Mouse (Mus musculus) ES-E14 (cell line): ENCODE data around the gene Mief1. TPM values are rescaled to one million over a fixed set of nuclear protein-coding genes. Genes with fewer than 3 reads are reported as not detected.

Source experiments
- DNase-seq: peaks from one replicate; pipeline ENCODE4 v3.0.0-alpha.2; 2013; ENCODE audit warnings: low read depth, low spot score
- H3K27ac ChIP-seq: 2 replicates; pipeline ENCODE4 v1.5.1; 2012; ENCODE audit warnings: low read depth, mild to moderate bottlenecking, low read length, moderate library complexity, mixed read lengths; ENCODE audit not compliant: poor library complexity, insufficient read depth, severe bottlenecking
- H3K36me3 ChIP-seq: 2 replicates; pipeline ENCODE4 v1.6.1; 2012; ENCODE audit warnings: mild to moderate bottlenecking, low read length, moderate library complexity, mixed read lengths; ENCODE audit not compliant: control insufficient read depth, poor library complexity, insufficient read depth, severe bottlenecking
- H3K4me1 ChIP-seq, 2 experiments: fragments of 150-350 bp in 1 of 2; sonication (generic) in 1 of 2; 2 replicates each; pipeline ENCODE4 v1.6.1; 2012; ENCODE audit warnings: low read length in 2 of 2, mild to moderate bottlenecking in 1 of 2, mixed read lengths in 1 of 2; ENCODE audit not compliant: control insufficient read depth in 2 of 2, insufficient read depth in 2 of 2, poor library complexity in 1 of 2
- H3K4me3 ChIP-seq, 2 experiments: fragments of 150-350 bp in 1 of 2; sonication (generic) in 1 of 2; 2 replicates each; pipeline ENCODE4 v1.5.1; 2012; ENCODE audit warnings: low read length in 2 of 2, low read depth in 1 of 2, mild to moderate bottlenecking in 1 of 2, mixed read lengths in 1 of 2; ENCODE audit not compliant: insufficient read depth in 1 of 2, poor library complexity in 1 of 2, severe bottlenecking in 1 of 2
- H3K9ac ChIP-seq: 2 replicates; pipeline ENCODE4 v1.6.1; 2012; ENCODE audit warnings: low read depth, mild to moderate bottlenecking, low read length, mixed read lengths; ENCODE audit not compliant: poor library complexity, insufficient read depth, severe bottlenecking
- H3K9me3 ChIP-seq: fragments of 150-350 bp; sonication (generic); 2 replicates; pipeline ENCODE4 v1.6.1; 2012; ENCODE audit warnings: low read depth, mild to moderate bottlenecking, low read length; ENCODE audit not compliant: control insufficient read depth, insufficient read depth
- CHD2 ChIP-seq: IDR thresholded peaks from 2 replicates; pipeline ENCODE4 v1.6.1; 2014; ENCODE audit warnings: mild to moderate bottlenecking, low read depth, low read length, inconsistent platforms
- HCFC1 ChIP-seq: IDR thresholded peaks from 2 replicates; pipeline ENCODE4 v1.6.1; 2012; ENCODE audit warnings: low read length, inconsistent platforms, borderline replicate concordance; ENCODE audit not compliant: insufficient read depth
- MAFK ChIP-seq: IDR thresholded peaks from 2 replicates; pipeline ENCODE4 v1.6.1; 2014; ENCODE audit warnings: mild to moderate bottlenecking, low read depth, low read length, inconsistent platforms; ENCODE audit not compliant: insufficient read depth
- ZC3H11A ChIP-seq: IDR thresholded peaks from 2 replicates; pipeline ENCODE4 v1.6.1; 2012; ENCODE audit warnings: low read depth, mild to moderate bottlenecking, inconsistent platforms, low read length, borderline replicate concordance
- ZNF384 ChIP-seq: IDR thresholded peaks from 2 replicates; pipeline ENCODE4 v1.6.1; 2012; ENCODE audit warnings: low read depth, low read length, inconsistent platforms
- in situ Hi-C, 2 experiments: fragments of 600-800 bp; cut with MboI; formaldehyde crosslinking; loops; one replicate each; pipeline ENCODE4 v1.15.1; 2025; ENCODE audit warnings: low sequenced_read_pairs in 2 of 2, inconsistent platforms in 1 of 2; ENCODE audit not compliant: unreplicated experiment in 2 of 2
- total RNA-seq: library from RNA; depleted of rRNA; stranded (reverse); fragments of 300-350 nt; gene quantifications from 2 replicates; pipeline ENCODE4 v1.2.3, GENCODE M21; 2012

Mief1 gene
- total RNA-seq, 1 experiment = 57.7 TPM

- peaks cover 35% of the 10 kb centered on the region for H3K36me3 ChIP-seq
- in situ Hi-C loops = no loop called here
Measured at GRCm38 (mm10) chr15:80249672-80250071, 15.9 kb downstream of the Mief1 start.

DNA sequence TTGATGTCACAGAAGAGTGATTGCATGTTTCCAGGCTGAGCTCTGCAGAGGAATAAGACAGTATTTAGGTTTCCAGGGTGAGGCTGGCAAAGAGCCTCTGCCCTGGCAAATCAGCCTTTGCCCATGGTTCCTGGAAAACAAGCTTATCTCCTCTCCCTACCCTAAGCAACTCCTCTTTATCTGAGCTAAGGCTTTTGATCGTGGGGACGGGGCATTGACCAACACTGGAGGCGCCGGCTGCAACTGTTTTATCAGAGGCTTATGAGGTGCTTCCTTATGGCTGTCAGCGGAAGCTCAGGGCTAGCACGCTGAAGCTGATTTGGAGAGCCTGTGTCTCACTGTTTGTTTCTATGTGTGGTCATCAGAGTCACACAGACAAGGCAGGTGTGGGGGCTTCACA is 16.8 kb downstream of the Mief1 start:
- in situ Hi-C loops = no loop called here
- Histone ChIP-seq H3K36me3 (peaks cover 34% of the 10 kb centered on the region), H3K9me3 (no peaks in the 10 kb centered on the region), H3K27ac (no peak overlapping the region), H3K4me1 (no peaks in the 10 kb centered on the region), H3K9ac (no peak overlapping the region), H3K4me3 (no peak overlapping the region)
- DNase-seq = no peak
- TF ChIP-seq ZC3H11A (no peak), CHD2 (no peak), MAFK (no peak), HCFC1 (no peak), ZNF384 (no peak)

More at GRCm38 (mm10) chr15:80249672-80250071, 15.9 kb downstream of the Mief1 start:
- Histone ChIP-seq H3K27ac (no peak overlapping the region), H3K9me3 (no peaks in the 10 kb centered on the region), H3K9ac (no peak overlapping the region), H3K4me1 (no peaks in the 10 kb centered on the region), H3K4me3 (no peak overlapping the region)
- no peak for DNase-seq
- TF ChIP-seq MAFK = no peak
- TF ChIP-seq ZNF384 = no peak
- no peak for TF ChIP-seq CHD2
- no peak for TF ChIP-seq HCFC1
- TF ChIP-seq ZC3H11A = no peak

- in situ Hi-C loops = no loop called here
- Histone ChIP-seq H3K4me3 (no peak overlapping the region), H3K36me3 (peaks cover 38% of the 10 kb centered on the region), H3K4me1 (peaks cover 0 to 5% of the 10 kb centered on the region in 2 experiments; a peak in 1 of 4 replicates), H3K9ac (no peak overlapping the region), H3K9me3 (no peaks in the 10 kb centered on the region), H3K27ac (no peak overlapping the region)
- TF ChIP-seq ZNF384 (no peak), MAFK (no peak), CHD2 (no peak), HCFC1 (no peak), ZC3H11A (no peak)
- no peak for DNase-seq
Measured at GRCm38 (mm10) chr15:80253530-80253929, 19.7 kb downstream of the Mief1 start.

- H3K9me3 ChIP-seq = no peaks in the 10 kb centered on the region
- H3K27ac ChIP-seq = peak overlapping the region; percentile 61; the same call in 1 of the 2 replicates
- TF ChIP-seq CHD2 (no peak), ZC3H11A (no peak), ZNF384 (no peak), MAFK (no peak), HCFC1 (no peak)
- peak overlapping the region; percentile 63 to 64; a peak in 3 of 4 replicates for H3K4me3 ChIP-seq
- no peak for DNase-seq
- H3K9ac ChIP-seq = peak overlapping the region; percentile 74
- H3K4me1 ChIP-seq = peaks cover 0 to 8% of the 10 kb centered on the region in 2 experiments; a peak in 1 of 4 replicates
- peaks cover 35% of the 10 kb centered on the region for H3K36me3 ChIP-seq
- in situ Hi-C loops = no loop called here
Measured at GRCm38 (mm10) chr15:80254207-80254606, 20.4 kb downstream of the Mief1 start.
